Mouse (Mus musculus): Measurements from ENCODE around the gene Sptbn1.

DNA sequence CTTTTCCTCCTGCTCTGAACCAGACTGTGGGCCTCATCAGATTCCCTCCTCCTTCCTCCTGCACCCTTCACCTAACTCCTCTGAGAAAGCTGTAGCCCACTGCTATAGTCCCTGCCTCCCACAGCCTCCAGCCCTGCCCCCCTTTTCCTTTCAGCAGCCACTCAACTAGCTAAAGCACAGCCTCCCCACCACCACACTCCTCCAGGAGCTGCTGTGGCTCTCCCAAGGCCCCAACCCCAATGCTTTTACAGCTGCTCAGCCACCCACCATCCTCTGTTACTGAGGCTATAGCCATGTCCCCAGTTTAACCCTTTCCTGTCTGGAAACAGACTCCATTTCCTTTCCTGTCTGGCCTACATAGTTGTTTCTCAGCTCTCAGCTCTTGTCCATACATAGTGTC, 182.9 kb downstream of the Sptbn1 start:
- TF ChIP-seq CTCF (IDR thresholded peaks at IDR 0.05; ENCODE audit: low read depth, low read length), result no peak
- TF ChIP-seq GATA1 (IDR thresholded peaks at IDR 0.05; ENCODE audit: borderline replicate concordance, low read length), result no peak
- no peak for TF ChIP-seq TAL1 (conservative IDR thresholded peaks at IDR 0.05; ENCODE audit: low read depth, low read length)
- TF ChIP-seq POLR2AphosphoS5 (IDR thresholded peaks at IDR 0.05; ENCODE audit: insufficient replicate concordance, low read depth, low read length), result no peak
- TF ChIP-seq GATA2 (IDR thresholded peaks at IDR 0.05; ENCODE audit: borderline replicate concordance, low read depth, low read length), result no peak

All from G1E (cell line).